In genomic region chr8:84067047-84067573, GRCm38 (mm10) we compare ENCODE assay signal across 8 mouse cellular contexts. TPM values are rescaled to one million over a fixed set of nuclear protein-coding genes. Genes with fewer than 3 reads are reported as not detected.
DNase-seq lines count a peak whose midpoint lies in the region; ATAC-seq lines count a peak whose summit lies in the region.

No protein-coding gene starts in this region.

- peaks cover 49% of the 10 kb centered on the region for H3K4me1 ChIP-seq in hindbrain, embryonic 15.5 days (replicated peaks)

- under 1% methylated on average over 47 of the region's 58 CpGs for WGBS in hindbrain, embryonic 15.5 days

- no peaks in the 10 kb centered on the region for H3K27me3 ChIP-seq in hindbrain, embryonic 15.5 days

- H3K4me2 ChIP-seq in hindbrain, embryonic 15.5 days, result peak overlapping the region; percentile 56

- H3K9ac ChIP-seq in hindbrain, embryonic 15.5 days, result peak overlapping the region; percentile 78

- peak overlapping the region; percentile 78 for H3K4me3 ChIP-seq in hindbrain, embryonic 15.5 days

- no peaks in the 10 kb centered on the region for H3K36me3 ChIP-seq in hindbrain, embryonic 15.5 days

- DNase-seq in WW6 (ENCODE audit: low read depth, low spot score), result peak; percentile 77
- peak; percentile 95 for DNase-seq in cerebellum, postnatal 36 days
- DNase-seq in frontal cortex, postnatal 36 days (ENCODE audit: low spot score in 2 of 2), result peak; percentile 94 to 95
- peak; percentile 89 for DNase-seq in left cerebral cortex, adult 11 months (ENCODE audit: low spot score)
- DNase-seq in lung, postnatal 36 days, result peak; percentile 97
- DNase-seq in retina, embryonic 14.5 days (ENCODE audit: low spot score), result peak; percentile 92
- DNase-seq in thymus, postnatal 36 days, result peak; percentile 97 to 99

- peak; percentile 66 for ATAC-seq in hindbrain, embryonic 15.5 days (ENCODE audit: low FRiP score, low read depth)

- peak overlapping the region; percentile 96 for H3K27ac ChIP-seq in hindbrain, embryonic 15.5 days (replicated peaks)

- no peaks in the 10 kb centered on the region for H3K9me3 ChIP-seq in hindbrain, embryonic 15.5 days

RNA-seq across cellular contexts. Expression of gene Rfx1, which starts 0.5 kb away (rescaled TPM):
- 9.4 and 11.2 TPM in 2 replicates for polyA plus RNA-seq in hindbrain, embryonic 15.5 days (2015; fragmentation: Nextera tagmentation; extraction: Ambion mirVana)

RNA-seq across cellular contexts. Expression of gene Gm10643, which starts 2.2 kb away (rescaled TPM):
- polyA plus RNA-seq in hindbrain, embryonic 15.5 days (2015; fragmentation: Nextera tagmentation; extraction: Ambion mirVana), result 0.92 and 1.4 TPM in 2 replicates

RNA-seq across cellular contexts. Expression of gene Rln3, which starts 22.3 kb away (rescaled TPM):
- polyA plus RNA-seq in hindbrain, embryonic 15.5 days (2015; fragmentation: Nextera tagmentation; extraction: Ambion mirVana), result 0.51 and 1.2 TPM in 2 replicates

RNA-seq across cellular contexts. Expression of gene Il27ra, which starts 24.7 kb away (rescaled TPM):
- 0.69 and 0.97 TPM in 2 replicates for polyA plus RNA-seq in hindbrain, embryonic 15.5 days (2015; fragmentation: Nextera tagmentation; extraction: Ambion mirVana)

RNA-seq across cellular contexts. Expression of gene Dcaf15, which starts 37.5 kb away (rescaled TPM):
- polyA plus RNA-seq in hindbrain, embryonic 15.5 days (2015; fragmentation: Nextera tagmentation; extraction: Ambion mirVana), result 19.0 and 22.6 TPM in 2 replicates

Comparison
In these comparisons a context has a peak if more than half of its experiments do, and no peak if none do; other contexts are left out.
1. Peak in every context shown above with its lines: DNase-seq, ATAC-seq, H3K4me3 ChIP-seq and H3K27ac ChIP-seq.